Mouse (Mus musculus) lung, embryonic 15.5 days (tissue): ENCODE measurements around the gene Lpgat1. TPM values are rescaled to one million over a fixed set of nuclear protein-coding genes. Genes with fewer than 3 reads are reported as not detected.

ENCODE experiments used
- ATAC-seq: fragments of 200-750 bp; cut with Nextera tagmentation; 2 replicates; pipeline ENCODE4 v1.8.0; 2017; ENCODE audit warnings: moderate number of reproducible peaks, borderline replicate concordance; ENCODE audit not compliant: low FRiP score, low TSS enrichment; ENCODE audit errors: extremely low read depth
- H3K27ac ChIP-seq: fragments of 300-500 bp; sonication (generic); 2 replicates; pipeline ENCODE4 v1.5.1; 2015; ENCODE audit warnings: moderate library complexity, mild to moderate bottlenecking, inconsistent platforms
- H3K27me3 ChIP-seq: fragments of 300-500 bp; sonication (generic); 2 replicates; pipeline ENCODE4 v1.6.1; 2015; ENCODE audit warnings: inconsistent platforms
- H3K36me3 ChIP-seq: fragments of 300-500 bp; sonication (generic); 2 replicates; pipeline ENCODE4 v1.6.1; 2015; ENCODE audit warnings: inconsistent platforms
- H3K4me1 ChIP-seq: fragments of 300-500 bp; sonication (generic); 2 replicates; pipeline ENCODE4 v1.6.1; 2015; ENCODE audit warnings: inconsistent platforms
- H3K4me2 ChIP-seq: fragments of 300-500 bp; sonication (generic); 2 replicates; pipeline ENCODE4 v1.6.1; 2015; ENCODE audit warnings: inconsistent platforms, mild to moderate bottlenecking, moderate library complexity
- H3K4me3 ChIP-seq: fragments of 300-500 bp; sonication (generic); 2 replicates; pipeline ENCODE4 v1.5.1; 2015; ENCODE audit warnings: mild to moderate bottlenecking, inconsistent platforms
- H3K9ac ChIP-seq: fragments of 300-500 bp; sonication (generic); 2 replicates; pipeline ENCODE4 v1.6.1; 2015; ENCODE audit warnings: inconsistent platforms
- H3K9me3 ChIP-seq: fragments of 300-500 bp; sonication (generic); 2 replicates; pipeline ENCODE4 v1.6.1; 2016; ENCODE audit warnings: inconsistent platforms
- WGBS: fragments of 180-500 bp; shearing (Covaris S2); methylation state at CpG from one replicate; pipeline ENCODE4 v1.1.7; 2015; 5-methylcytosine and 5-hydroxymethylcytosine counted together
- polyA plus RNA-seq: library from polyadenylated mRNA; unstranded; fragments of >200 nt; fragmentation: Nextera tagmentation; extraction: Ambion mirVana; gene quantifications from 2 replicates; pipeline ENCODE4 v1.2.1, GENCODE M21; 2015

Lpgat1 gene
- polyA plus RNA-seq, 1 experiment from 2014 or later, result 25.1 TPM

- ATAC-seq, result no peak
- no peak overlapping the region for H3K4me2 ChIP-seq
- H3K27ac ChIP-seq, result no peak overlapping the region
- H3K36me3 ChIP-seq, result no peaks in the 10 kb centered on the region
- H3K27me3 ChIP-seq, result no peaks in the 10 kb centered on the region
- H3K9me3 ChIP-seq, result no peaks in the 10 kb centered on the region
- H3K4me3 ChIP-seq, result no peak overlapping the region
- H3K4me1 ChIP-seq, result 0 out of 2 replicates have a peak, but pooled peaks cover 3% of the 10 kb centered on the region
- no peak overlapping the region for H3K9ac ChIP-seq
- WGBS, result 69% methylated on average over 12 of the region's 12 CpGs
Measured at GRCm38 (mm10) chr1:191811774-191812173, 94.1 kb downstream of the Lpgat1 start.

DNA sequence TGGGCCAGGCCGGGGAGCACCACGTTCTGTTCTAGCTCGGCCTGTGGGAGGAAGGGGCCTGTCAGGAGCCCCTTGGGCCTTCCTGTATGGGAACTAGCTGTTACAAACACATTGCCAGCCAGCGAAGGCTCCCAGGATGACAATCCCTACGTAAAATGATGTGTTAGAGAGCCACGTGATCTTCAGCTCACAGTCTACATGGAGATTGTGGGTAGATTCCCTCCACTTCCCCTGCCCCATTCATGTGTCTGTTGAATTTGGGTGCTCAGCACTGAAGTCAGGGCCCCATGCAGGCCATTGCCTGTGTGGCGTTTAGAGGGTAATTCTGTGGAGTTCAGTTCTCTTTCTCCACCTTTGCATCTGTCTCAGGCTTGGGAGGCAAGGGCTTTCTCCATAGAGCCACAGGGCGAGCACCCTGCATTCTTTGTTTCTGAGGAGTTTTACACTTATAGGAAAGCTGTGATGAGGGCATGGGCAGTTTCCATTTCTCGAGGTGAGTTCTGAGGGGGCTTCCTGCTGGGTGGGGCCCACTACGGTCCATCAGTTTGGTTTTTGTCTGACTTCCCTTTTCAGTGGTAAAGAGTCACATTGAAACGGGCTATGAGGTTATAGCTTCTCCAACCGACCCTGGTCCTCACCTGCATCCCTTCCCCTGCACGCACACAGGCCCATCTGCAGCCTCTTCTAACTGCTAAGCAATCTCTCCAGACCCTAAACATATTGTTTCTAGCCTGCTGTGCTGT, 95.5 kb downstream of the Lpgat1 start:
- no peaks in the 10 kb centered on the region for H3K36me3 ChIP-seq
- peaks cover 7% of the 10 kb centered on the region; the same call in 1 of the 2 replicates for H3K4me1 ChIP-seq
- WGBS, result 73% methylated on average over 13 of the region's 13 CpGs
- H3K9me3 ChIP-seq, result no peaks in the 10 kb centered on the region
- no peak overlapping the region for H3K27ac ChIP-seq
- ATAC-seq, result no peak
- H3K4me3 ChIP-seq, result no peak overlapping the region
- no peak overlapping the region for H3K9ac ChIP-seq
- no peak overlapping the region for H3K4me2 ChIP-seq
- no peaks in the 10 kb centered on the region for H3K27me3 ChIP-seq

DNA sequence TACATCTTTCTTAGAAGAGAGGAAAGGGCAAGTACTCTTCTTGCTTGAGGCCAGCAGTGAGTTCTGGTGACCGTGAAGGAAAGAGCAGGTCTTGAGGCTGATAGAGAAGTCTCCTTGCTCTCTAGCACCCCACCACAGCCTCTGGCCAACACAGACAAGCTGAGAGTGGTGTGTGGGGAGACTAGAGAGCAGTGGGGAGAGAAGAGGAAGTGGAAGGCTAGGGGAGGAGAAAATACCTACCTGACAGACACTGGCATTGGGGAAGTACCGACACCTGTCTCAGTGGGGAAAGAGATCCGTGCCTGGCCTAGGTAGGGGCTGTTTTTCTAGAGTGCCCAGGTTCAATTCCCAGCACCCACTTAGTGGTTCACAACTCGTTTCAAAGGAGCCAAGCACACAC, 96.6 kb downstream of the Lpgat1 start:
- Histone ChIP-seq H3K36me3 (no peaks in the 10 kb centered on the region), H3K27me3 (no peaks in the 10 kb centered on the region), H3K4me3 (no peak overlapping the region), H3K4me1 (peaks cover 4% of the 10 kb centered on the region; the same call in 1 of the 2 replicates), H3K9me3 (no peaks in the 10 kb centered on the region), H3K4me2 (no peak overlapping the region), H3K27ac (no peak overlapping the region), H3K9ac (no peak overlapping the region)
- ATAC-seq, result no peak
- WGBS, result 69% methylated on average over 4 of the region's 4 CpGs

- Histone ChIP-seq H3K27me3 (no peaks in the 10 kb centered on the region), H3K9ac (no peak overlapping the region), H3K4me2 (no peak overlapping the region), H3K9me3 (no peaks in the 10 kb centered on the region), H3K4me1 (peaks cover 3% of the 10 kb centered on the region; the same call in 1 of the 2 replicates), H3K4me3 (no peak overlapping the region), H3K36me3 (no peaks in the 10 kb centered on the region), H3K27ac (no peak overlapping the region)
- ATAC-seq, result no peak
- 31% methylated on average over 5 of the region's 5 CpGs for WGBS
Measured at GRCm38 (mm10) chr1:191814935-191815334, 97.3 kb downstream of the Lpgat1 start.

GRCm38 (mm10) chr1:191816596-191816995, 99.0 kb downstream of the Lpgat1 start:
- H3K4me1 ChIP-seq, result peaks cover 9% of the 10 kb centered on the region; the same call in 1 of the 2 replicates
- ATAC-seq, result no peak
- 72% methylated on average over 3 of the region's 3 CpGs for WGBS
- H3K27me3 ChIP-seq, result no peaks in the 10 kb centered on the region
- H3K4me2 ChIP-seq, result no peak overlapping the region
- H3K4me3 ChIP-seq, result no peak overlapping the region
- H3K9ac ChIP-seq, result no peak overlapping the region
- H3K36me3 ChIP-seq, result no peaks in the 10 kb centered on the region
- H3K27ac ChIP-seq, result no peak overlapping the region
- no peaks in the 10 kb centered on the region for H3K9me3 ChIP-seq

GRCm38 (mm10) chr1:191817418-191818144, 99.9 kb downstream of the Lpgat1 start:
- WGBS, result 30% methylated on average over 19 of the region's 19 CpGs
- H3K27me3 ChIP-seq, result no peaks in the 10 kb centered on the region
- no peaks in the 10 kb centered on the region for H3K36me3 ChIP-seq
- no peak overlapping the region for H3K4me2 ChIP-seq
- H3K9ac ChIP-seq, result no peak overlapping the region
- no peak overlapping the region for H3K4me3 ChIP-seq
- H3K9me3 ChIP-seq, result no peaks in the 10 kb centered on the region
- H3K4me1 ChIP-seq, result peaks cover 16% of the 10 kb centered on the region; the same call in 1 of the 2 replicates
- no peak overlapping the region for H3K27ac ChIP-seq
- peak; percentile 55 for ATAC-seq

DNA sequence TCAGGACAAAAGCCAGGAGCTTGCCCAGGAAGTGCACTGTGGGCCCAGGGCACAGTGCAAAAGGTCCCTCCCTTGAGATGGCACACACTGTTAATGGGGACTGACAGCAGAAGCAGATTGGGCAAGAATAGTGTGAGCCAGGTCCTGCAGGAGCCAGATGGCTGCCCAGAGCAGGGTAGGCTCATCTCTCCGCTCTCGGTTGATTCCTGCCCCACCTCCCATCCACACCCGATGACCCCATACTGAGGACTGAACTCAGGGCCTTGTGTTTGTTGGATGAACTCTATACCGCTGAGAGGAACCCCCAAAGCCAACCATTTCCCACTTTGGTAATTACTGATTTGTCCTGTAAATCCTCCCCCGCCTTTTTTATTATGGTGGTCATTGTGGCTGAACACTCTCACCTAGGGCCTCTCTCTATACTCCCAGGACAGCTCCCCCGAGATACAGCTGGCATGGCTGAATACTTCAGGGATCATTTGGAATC, 100.6 kb downstream of the Lpgat1 start:
- WGBS, result 43% methylated on average over 6 of the region's 6 CpGs
- Histone ChIP-seq H3K4me1 (peaks cover 16% of the 10 kb centered on the region; the same call in 1 of the 2 replicates), H3K9ac (no peak overlapping the region), H3K9me3 (no peaks in the 10 kb centered on the region), H3K4me3 (no peak overlapping the region), H3K27ac (no peak overlapping the region), H3K36me3 (peaks cover under 1% of the 10 kb centered on the region), H3K27me3 (no peaks in the 10 kb centered on the region), H3K4me2 (no peak overlapping the region)
- no peak for ATAC-seq

GRCm38 (mm10) chr1:191819026-191819425, 101.4 kb downstream of the Lpgat1 start:
- Histone ChIP-seq H3K27ac (no peak overlapping the region), H3K4me1 (peaks cover 16% of the 10 kb centered on the region; the same call in 1 of the 2 replicates), H3K4me3 (no peak overlapping the region), H3K4me2 (no peak overlapping the region), H3K36me3 (peaks cover 9% of the 10 kb centered on the region), H3K27me3 (no peaks in the 10 kb centered on the region), H3K9me3 (no peaks in the 10 kb centered on the region), H3K9ac (no peak overlapping the region)
- ATAC-seq, result no peak

DNA sequence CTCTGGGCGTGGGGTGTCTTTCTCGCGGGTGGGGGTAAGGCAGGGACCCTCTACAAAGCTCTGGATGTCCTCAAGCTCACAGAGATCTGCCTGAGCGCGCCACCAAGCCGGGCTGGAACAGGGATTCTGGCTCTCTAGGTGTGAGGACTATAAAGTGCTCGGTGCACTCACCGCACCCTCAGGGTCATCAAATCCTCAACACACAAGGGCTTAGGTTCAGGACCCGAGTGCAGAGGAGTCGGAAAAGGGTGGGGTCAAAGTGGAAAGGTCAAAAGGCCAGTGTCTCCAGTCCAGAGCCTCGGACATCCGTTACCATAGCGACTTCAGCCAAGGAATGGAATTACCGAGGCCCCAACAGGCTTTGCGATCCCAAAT, 103.3 kb downstream of the Lpgat1 start:
- Histone ChIP-seq H3K36me3 (peaks cover 26% of the 10 kb centered on the region), H3K27ac (no peak overlapping the region), H3K27me3 (no peaks in the 10 kb centered on the region), H3K9me3 (no peaks in the 10 kb centered on the region), H3K4me3 (peak overlapping the region; percentile 93), H3K9ac (peak overlapping the region; percentile 47), H3K4me1 (peaks cover 16% of the 10 kb centered on the region; the same call in 1 of the 2 replicates), H3K4me2 (peak overlapping the region; percentile 88)
- 5% methylated on average over 15 of the region's 15 CpGs for WGBS
- ATAC-seq, result peak; percentile 21

GRCm38 (mm10) chr1:191821326-191822091, 103.9 kb downstream of the Lpgat1 start, which contains the start of gene Nek2:
Gene Nek2, plus strand, starts transcription at chr1:191821444.
- ATAC-seq, result peak; percentile 95
- Histone ChIP-seq H3K4me2 (peak within 1 kb of the TSS; percentile 88), H3K4me3 (peak within 1 kb of the TSS; percentile 93), H3K36me3 (peaks cover 32% of the 10 kb centered on the region), H3K9me3 (no peaks in the 10 kb centered on the region), H3K4me1 (peaks cover 16% of the 10 kb centered on the region; the same call in 1 of the 2 replicates), H3K9ac (peak within 1 kb of the TSS; percentile 85), H3K27ac (peak within 1 kb of the TSS; percentile 90), H3K27me3 (no peaks in the 10 kb centered on the region)
- WGBS, result under 1% methylated on average over 79 of the region's 79 CpGs

GRCm38 (mm10) chr1:191829124-191829523, 111.5 kb downstream of the Lpgat1 start:
- Histone ChIP-seq H3K36me3 (peaks cover 75% of the 10 kb centered on the region), H3K4me2 (no peak overlapping the region), H3K27me3 (no peaks in the 10 kb centered on the region), H3K9me3 (no peaks in the 10 kb centered on the region), H3K4me1 (no peaks in the 10 kb centered on the region), H3K9ac (no peak overlapping the region), H3K4me3 (no peak overlapping the region), H3K27ac (no peak overlapping the region)
- ATAC-seq, result no peak
- 86% methylated on average over 3 of the region's 3 CpGs for WGBS
